Mouse (Mus musculus): ENCODE data around the gene Mcpt4. TPM values are rescaled to one million over a fixed set of nuclear protein-coding genes. Genes with fewer than 3 reads are reported as not detected.
A peak's percentile ranks its signal among the peaks of the same experiment; 100 is the strongest.

Gene Mcpt4
- polyA plus RNA-seq, 1 experiment = 0.14 TPM

DNA sequence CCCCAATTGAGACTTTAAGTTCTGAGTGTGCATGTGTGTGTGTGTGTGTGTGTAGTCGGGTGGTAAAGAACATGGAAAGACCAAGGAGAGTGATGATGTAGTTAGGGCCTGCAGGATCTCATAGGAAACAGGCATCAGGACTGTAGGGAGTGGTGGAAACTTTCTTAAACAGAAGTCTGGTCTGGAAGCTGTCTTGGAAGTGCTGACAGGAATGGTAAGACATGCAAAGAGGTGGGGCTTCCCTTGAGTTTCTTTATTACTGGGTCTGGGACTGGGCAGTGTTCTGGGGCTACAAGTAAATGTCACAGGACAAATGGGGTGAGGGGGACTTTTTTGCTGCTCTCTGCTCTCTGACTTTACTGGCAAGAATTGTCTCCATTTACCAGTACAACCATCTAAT, 35.5 kb upstream of the Mcpt4 start:
- no peak overlapping the region for H3K4me3 ChIP-seq
- no peaks in the 10 kb centered on the region for H3K36me3 ChIP-seq (ENCODE audit: control insufficient read depth, insufficient read depth)
- TF ChIP-seq SRF (IDR thresholded peaks at IDR 0.05; ENCODE audit: control insufficient read depth, insufficient read length, low read depth) = no peak
- no peak for TF ChIP-seq MYOD1 (IDR thresholded peaks at IDR 0.05; ENCODE audit: control insufficient read depth in 1 of 3, insufficient read length in 2 of 3, low read depth in 2 of 3)
- no peak for TF ChIP-seq USF1 (IDR thresholded peaks at IDR 0.05; ENCODE audit: low read depth)
- TF ChIP-seq CEBPB (IDR thresholded peaks at IDR 0.05; ENCODE audit: insufficient read depth, poor library complexity, severe bottlenecking) = no peak
- TF ChIP-seq POLR2AphosphoS2 (IDR thresholded peaks at IDR 0.05; ENCODE audit: insufficient read length, low read depth) = no peak
- no peak for TF ChIP-seq MAX (IDR thresholded peaks at IDR 0.05; ENCODE audit: low read depth)
- no peak for TF ChIP-seq REST (IDR thresholded peaks at IDR 0.05; ENCODE audit: insufficient read depth, insufficient read length)
- no peak for TF ChIP-seq POLR2A (IDR thresholded peaks at IDR 0.05; ENCODE audit: insufficient read length, low read depth)
- TF ChIP-seq TCF3 (IDR thresholded peaks at IDR 0.05; ENCODE audit: insufficient read length, low read depth) = no peak
- no peak for TF ChIP-seq TCF12 (IDR thresholded peaks at IDR 0.05; ENCODE audit: insufficient read depth, poor library complexity, severe bottlenecking)
- TF ChIP-seq MYOG (IDR thresholded peaks at IDR 0.05; ENCODE audit: control insufficient read depth in 1 of 3, insufficient read depth in 1 of 3, insufficient read length in 2 of 3, low read depth in 2 of 3) = no peak
- H3ac ChIP-seq (ENCODE audit: control insufficient read depth, insufficient read length) = no peak overlapping the region
- no peak overlapping the region for H3K4me2 ChIP-seq (ENCODE audit: low read depth)
- no peaks in the 10 kb centered on the region for H3K79me2 ChIP-seq (ENCODE audit: control insufficient read depth, insufficient read depth)
- H3K27me3 ChIP-seq (ENCODE audit: control insufficient read depth, insufficient read depth, insufficient read length) = no peaks in the 10 kb centered on the region

DNA sequence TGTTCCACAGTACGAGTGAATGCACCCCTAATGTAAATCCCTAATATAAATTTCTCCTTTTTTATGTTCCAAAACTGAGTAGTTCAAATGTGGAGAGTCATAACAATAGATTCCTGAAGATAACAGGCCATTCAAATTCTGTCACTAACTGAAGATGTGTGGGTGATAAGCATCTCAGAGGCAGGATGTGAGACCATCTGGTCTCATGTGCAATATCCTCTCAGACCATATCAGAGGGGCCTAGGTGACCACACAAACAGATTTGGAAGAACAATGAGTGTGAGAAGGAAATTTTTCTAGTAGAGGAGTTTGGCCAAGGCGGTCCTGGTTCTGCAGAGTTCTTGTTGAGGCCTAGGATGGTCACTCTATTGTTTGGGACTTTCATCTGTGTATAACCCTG, 31.2 kb upstream of the Mcpt4 start:
- H3K4me2 ChIP-seq (ENCODE audit: low read depth) = no peak overlapping the region
- H3K36me3 ChIP-seq (ENCODE audit: control insufficient read depth, insufficient read depth) = no peaks in the 10 kb centered on the region
- TF ChIP-seq REST (IDR thresholded peaks at IDR 0.05; ENCODE audit: insufficient read depth, insufficient read length) = no peak
- no peak for TF ChIP-seq E2F4 (IDR thresholded peaks at IDR 0.05; ENCODE audit: insufficient read depth)
- no peak for TF ChIP-seq TCF12 (IDR thresholded peaks at IDR 0.05; ENCODE audit: insufficient read depth, poor library complexity, severe bottlenecking)
- no peak for TF ChIP-seq SRF (IDR thresholded peaks at IDR 0.05; ENCODE audit: control insufficient read depth, insufficient read length, low read depth)
- no peak for TF ChIP-seq CEBPB (IDR thresholded peaks at IDR 0.05; ENCODE audit: insufficient read depth, poor library complexity, severe bottlenecking)
- no peak for TF ChIP-seq POLR2AphosphoS2 (IDR thresholded peaks at IDR 0.05; ENCODE audit: insufficient read length, low read depth)
- TF ChIP-seq USF1 (IDR thresholded peaks at IDR 0.05; ENCODE audit: low read depth) = no peak
- TF ChIP-seq TCF3 (IDR thresholded peaks at IDR 0.05; ENCODE audit: insufficient read length, low read depth) = no peak
- TF ChIP-seq MAX (IDR thresholded peaks at IDR 0.05; ENCODE audit: low read depth) = no peak
- TF ChIP-seq POLR2A (IDR thresholded peaks at IDR 0.05; ENCODE audit: insufficient read length, low read depth) = no peak
- TF ChIP-seq MYOG (IDR thresholded peaks at IDR 0.05; ENCODE audit: control insufficient read depth in 1 of 3, insufficient read depth in 1 of 3, insufficient read length in 2 of 3, low read depth in 2 of 3) = no peak
- no peak for TF ChIP-seq MYOD1 (IDR thresholded peaks at IDR 0.05; ENCODE audit: control insufficient read depth in 1 of 3, insufficient read length in 2 of 3, low read depth in 2 of 3)
- no peak overlapping the region for H3ac ChIP-seq (ENCODE audit: control insufficient read depth, insufficient read length)
- H3K27me3 ChIP-seq (ENCODE audit: control insufficient read depth, insufficient read depth, insufficient read length) = no peaks in the 10 kb centered on the region
- no peak overlapping the region for H3K4me3 ChIP-seq
- H3K79me2 ChIP-seq (ENCODE audit: control insufficient read depth, insufficient read depth) = no peaks in the 10 kb centered on the region

GRCm38 (mm10) chr14:56086711-56087110, 24.6 kb upstream of the Mcpt4 start:
- Histone ChIP-seq H3K4me3 (no peak overlapping the region), H3K36me3 (ENCODE audit: control insufficient read depth, insufficient read depth) (no peaks in the 10 kb centered on the region), H3ac (ENCODE audit: control insufficient read depth, insufficient read length) (no peak overlapping the region), H3K4me2 (ENCODE audit: low read depth) (no peak overlapping the region), H3K79me2 (ENCODE audit: control insufficient read depth, insufficient read depth) (no peaks in the 10 kb centered on the region), H3K27me3 (ENCODE audit: control insufficient read depth, insufficient read depth, insufficient read length) (no peaks in the 10 kb centered on the region)
- TF ChIP-seq REST (IDR thresholded peaks at IDR 0.05; ENCODE audit: insufficient read depth, insufficient read length) (no peak), TCF12 (IDR thresholded peaks at IDR 0.05; ENCODE audit: insufficient read depth, poor library complexity, severe bottlenecking) (no peak), SRF (IDR thresholded peaks at IDR 0.05; ENCODE audit: control insufficient read depth, insufficient read length, low read depth) (no peak), MYOD1 (IDR thresholded peaks at IDR 0.05; ENCODE audit: control insufficient read depth in 1 of 3, insufficient read length in 2 of 3, low read depth in 2 of 3) (no peak), CEBPB (IDR thresholded peaks at IDR 0.05; ENCODE audit: insufficient read depth, poor library complexity, severe bottlenecking) (no peak), USF1 (IDR thresholded peaks at IDR 0.05; ENCODE audit: low read depth) (no peak), POLR2AphosphoS2 (IDR thresholded peaks at IDR 0.05; ENCODE audit: insufficient read length, low read depth) (no peak), E2F4 (IDR thresholded peaks at IDR 0.05; ENCODE audit: insufficient read depth) (no peak), MAX (IDR thresholded peaks at IDR 0.05; ENCODE audit: low read depth) (no peak), MYOG (IDR thresholded peaks at IDR 0.05; ENCODE audit: control insufficient read depth in 1 of 3, insufficient read depth in 1 of 3, insufficient read length in 2 of 3, low read depth in 2 of 3) (no peak), POLR2A (IDR thresholded peaks at IDR 0.05; ENCODE audit: insufficient read length, low read depth) (no peak), TCF3 (IDR thresholded peaks at IDR 0.05; ENCODE audit: insufficient read length, low read depth) (no peak)

DNA sequence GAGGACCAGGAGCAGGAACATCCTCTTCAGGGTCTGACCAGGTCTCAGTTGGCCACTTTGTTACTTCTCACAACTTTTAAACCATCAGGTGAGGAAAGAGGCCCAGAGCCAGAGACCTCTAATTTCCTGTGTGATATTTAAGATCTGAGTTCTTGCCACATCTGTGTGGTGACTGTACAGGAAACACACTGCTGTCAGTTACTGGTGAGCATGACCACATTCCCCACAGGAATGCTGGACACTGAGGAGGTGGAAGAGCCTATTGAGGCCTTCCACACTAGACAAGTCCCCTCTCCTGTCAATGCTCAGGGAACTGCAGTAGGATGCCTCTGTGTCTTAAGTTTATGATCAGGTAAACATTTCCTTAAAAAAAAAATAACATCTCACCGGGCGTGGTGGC, 23.1 kb upstream of the Mcpt4 start, which contains the start of gene Mcpt8:
Mcpt8 (minus strand) TSS at position 107 of the 400 bp plus-strand sequence.
- TF ChIP-seq POLR2A (IDR thresholded peaks at IDR 0.05; ENCODE audit: insufficient read length, low read depth) = no peak
- TF ChIP-seq REST (IDR thresholded peaks at IDR 0.05; ENCODE audit: insufficient read depth, insufficient read length) = no peak
- TF ChIP-seq TCF3 (IDR thresholded peaks at IDR 0.05; ENCODE audit: insufficient read length, low read depth) = no peak
- no peak for TF ChIP-seq TCF12 (IDR thresholded peaks at IDR 0.05; ENCODE audit: insufficient read depth, poor library complexity, severe bottlenecking)
- TF ChIP-seq CEBPB (IDR thresholded peaks at IDR 0.05; ENCODE audit: insufficient read depth, poor library complexity, severe bottlenecking) = 0 out of 2 replicates have a peak, but pooled peaks have one; percentile 45
- no peak for TF ChIP-seq MYOD1 (IDR thresholded peaks at IDR 0.05; ENCODE audit: control insufficient read depth in 1 of 3, insufficient read length in 2 of 3, low read depth in 2 of 3)
- no peak for TF ChIP-seq MYOG (IDR thresholded peaks at IDR 0.05; ENCODE audit: control insufficient read depth in 1 of 3, insufficient read depth in 1 of 3, insufficient read length in 2 of 3, low read depth in 2 of 3)
- no peak for TF ChIP-seq POLR2AphosphoS2 (IDR thresholded peaks at IDR 0.05; ENCODE audit: insufficient read length, low read depth)
- H3K4me2 ChIP-seq (ENCODE audit: low read depth) = no peak within 1 kb of the TSS
- no peaks in the 10 kb centered on the region for H3K79me2 ChIP-seq (ENCODE audit: control insufficient read depth, insufficient read depth)

More for the DNA sequence above, 23.1 kb upstream of the Mcpt4 start, which contains the start of gene Mcpt8:
- Histone ChIP-seq H3ac (ENCODE audit: control insufficient read depth, insufficient read length) (no peak within 1 kb of the TSS), H3K4me3 (no peak within 1 kb of the TSS), H3K27me3 (ENCODE audit: control insufficient read depth, insufficient read depth, insufficient read length) (no peaks in the 10 kb centered on the region), H3K36me3 (ENCODE audit: control insufficient read depth, insufficient read depth) (no peaks in the 10 kb centered on the region)
